22 mouse cellular contexts compared by ENCODE assay signal in genomic region chr13:107141209-107141608, GRCm38 (mm10).
DNase-seq lines count a peak whose midpoint lies in the region; ATAC-seq and TF ChIP-seq lines count a peak whose summit lies in the region.
"Had no signal": no experiment of that assay in that cellular context is flagged by ENCODE, and none has a peak within 500 bp of the region (broad histone marks: within the 10 kb centered on the region; RNA-seq: fewer than 3 reads in every experiment).

No protein-coding gene starts in this region.

- peak; percentile 57 for DNase-seq in heart, adult 11 months
- DNase-seq in heart, postnatal 25 days (ENCODE audit: low spot score): no peak
- DNase-seq in kidney, postnatal 4 days: peak; percentile 7 to 11
- no peak for DNase-seq in kidney, postnatal 14 days
- peak; percentile 85 for DNase-seq in Muller cell, postnatal 12 days (ENCODE audit: inconsistent ontology term)
- DNase-seq in embryonic facial prominence, embryonic 10.5 days (ENCODE audit: low spot score): peak; percentile 12
- DNase-seq in liver, postnatal 0 days: no peak
- DNase-seq: adrenal gland, postnatal 14 days; B cell, adult 2 months; cerebellum, adult 9-11 months; gastrocnemius, adult 2 months; kidney, adult 18-20 months; layer of hippocampus, adult 9-11 months; liver, embryonic 13.5 days; lung, postnatal 4 days; right cerebral cortex, postnatal 25 days; spleen, adult 18-20 months had no signal

- WGBS in embryonic facial prominence, embryonic 10.5 days: 66% methylated on average over 4 of the region's 4 CpGs
- 59% methylated on average over 4 of the region's 4 CpGs for WGBS in liver, postnatal 0 days (ENCODE audit: insufficient replicate concordance)
- 44% methylated on average over 4 of the region's 4 CpGs for WGBS in forebrain, embryonic 12.5 days

- intact Hi-C loops in heart, postnatal 25 days (cut with DNase I): no loop called here

- no peak for TF ChIP-seq CTCF in liver, postnatal 0 days (IDR thresholded peaks at IDR 0.05; ENCODE audit: low read depth)

- no peaks in the 10 kb centered on the region for H3K36me3 ChIP-seq in embryonic facial prominence, embryonic 10.5 days (replicated peaks)
- H3K36me3 ChIP-seq in liver, postnatal 0 days (replicated peaks; ENCODE audit: insufficient read depth, low read length): no peaks in the 10 kb centered on the region
- no peaks in the 10 kb centered on the region for H3K36me3 ChIP-seq in forebrain, embryonic 12.5 days (replicated peaks)
- H3K36me3 ChIP-seq: hindbrain, embryonic 10.5 days; liver, embryonic 13.5 days had no signal

- H3K4me1 ChIP-seq in embryonic facial prominence, embryonic 10.5 days: no peaks in the 10 kb centered on the region
- H3K4me1 ChIP-seq in liver, postnatal 0 days (ENCODE audit: insufficient read depth): no peaks in the 10 kb centered on the region
- no peaks in the 10 kb centered on the region for H3K4me1 ChIP-seq in forebrain, embryonic 12.5 days
- H3K4me1 ChIP-seq: forebrain, embryonic 13.5 days; hindbrain, embryonic 10.5 days; liver, embryonic 13.5 days had no signal

- no peak overlapping the region for H3K4me3 ChIP-seq in embryonic facial prominence, embryonic 10.5 days
- no peak overlapping the region for H3K4me3 ChIP-seq in liver, postnatal 0 days (ENCODE audit: low read depth, low read length)
- no peak overlapping the region for H3K4me3 ChIP-seq in forebrain, embryonic 12.5 days (replicated peaks)
- H3K4me3 ChIP-seq: forebrain, embryonic 13.5 days; gastrocnemius, adult 2 months; hindbrain, embryonic 10.5 days; left cerebral cortex, adult 2 months; liver, embryonic 13.5 days had no signal

- H3K4me2 ChIP-seq in liver, postnatal 0 days (ENCODE audit: low read depth, low read length): no peak overlapping the region
- H3K4me2 ChIP-seq in forebrain, embryonic 12.5 days: no peak overlapping the region
- H3K4me2 ChIP-seq: forebrain, embryonic 13.5 days; liver, embryonic 13.5 days had no signal

- ATAC-seq in liver, postnatal 0 days: no peak
- no peak for ATAC-seq in forebrain, embryonic 12.5 days (ENCODE audit: low FRiP score)
- ATAC-seq: forebrain, embryonic 13.5 days; inflammation-experienced regulatory T-cells, adult 6 months had no signal

- no peaks in the 10 kb centered on the region for H3K27me3 ChIP-seq in embryonic facial prominence, embryonic 10.5 days (replicated peaks; ENCODE audit: low read depth, poor library complexity, severe bottlenecking)
- no peaks in the 10 kb centered on the region for H3K27me3 ChIP-seq in liver, postnatal 0 days (ENCODE audit: insufficient read depth, low read length)
- H3K27me3 ChIP-seq in forebrain, embryonic 12.5 days: no peaks in the 10 kb centered on the region
- H3K27me3 ChIP-seq: forebrain, embryonic 13.5 days; liver, embryonic 13.5 days had no signal

- TF ChIP-seq EP300 in liver, postnatal 0 days (IDR thresholded peaks at IDR 0.05; ENCODE audit: low read depth): no peak

- no peak overlapping the region for H3K9ac ChIP-seq in liver, postnatal 0 days (replicated peaks)
- H3K9ac ChIP-seq in forebrain, embryonic 12.5 days: no peak overlapping the region
- H3K9ac ChIP-seq: forebrain, embryonic 13.5 days; liver, embryonic 13.5 days had no signal

- H3K9me3 ChIP-seq in embryonic facial prominence, embryonic 10.5 days: no peaks in the 10 kb centered on the region
- no peaks in the 10 kb centered on the region for H3K9me3 ChIP-seq in liver, postnatal 0 days (ENCODE audit: low read length)
- H3K9me3 ChIP-seq in forebrain, embryonic 12.5 days: no peaks in the 10 kb centered on the region
- H3K9me3 ChIP-seq: forebrain, embryonic 13.5 days; hindbrain, embryonic 10.5 days; liver, embryonic 13.5 days had no signal

- no peak overlapping the region for H3K27ac ChIP-seq in embryonic facial prominence, embryonic 10.5 days (replicated peaks)
- no peak overlapping the region for H3K27ac ChIP-seq in liver, postnatal 0 days (ENCODE audit: low read depth)
- H3K27ac ChIP-seq in forebrain, embryonic 12.5 days: no peak overlapping the region
- H3K27ac ChIP-seq: forebrain, embryonic 13.5 days; gastrocnemius, adult 2 months; hindbrain, embryonic 10.5 days; left cerebral cortex, adult 2 months; liver, embryonic 13.5 days had no signal

Comparison
In these comparisons a context has a peak if more than half of its experiments do, and no peak if none do; other contexts are left out.
1. DNase-seq: peak in heart, adult 11 months (single experiment), kidney, postnatal 4 days (2 of 2), Muller cell, postnatal 12 days (single experiment) and embryonic facial prominence, embryonic 10.5 days (single experiment); none in heart, postnatal 25 days (single experiment), kidney, postnatal 14 days (single experiment) and liver, postnatal 0 days (single experiment).